Mouse (Mus musculus): ENCODE results near the gene Asxl1. TPM values are rescaled to one million over a fixed set of nuclear protein-coding genes. Genes with fewer than 3 reads are reported as not detected.
A peak's percentile ranks its signal among the peaks of the same experiment; 100 is the strongest.

The Asxl1 gene
- polyA plus RNA-seq, 1 experiment from 2014 or later: 26.0 TPM

- Histone ChIP-seq H3K9ac (no peak overlapping the region), H3K9me3 (ENCODE audit: low read depth, low read length) (no peaks in the 10 kb centered on the region), H3K27ac (ENCODE audit: low read depth) (no peak overlapping the region; the same call in 1 of the 2 replicates), H3K4me2 (no peak overlapping the region), H3K27me3 (ENCODE audit: insufficient read depth, low read length) (no peaks in the 10 kb centered on the region), H3K4me1 (ENCODE audit: insufficient read depth) (peaks cover 15% of the 10 kb centered on the region), H3K4me3 (ENCODE audit: low read depth, low read length) (no peak overlapping the region), H3K36me3 (ENCODE audit: insufficient read depth) (peaks cover 41% of the 10 kb centered on the region)
- DNase-seq (no peak), ATAC-seq (ENCODE audit: insufficient read depth) (no peak)
- no peak for TF ChIP-seq CTCF (IDR thresholded peaks at IDR 0.05; ENCODE audit: low read depth)
- WGBS: 70% methylated on average over 8 of the region's 8 CpGs
These were observed 78.9 kb downstream of the Asxl1 start for GRCm38 (mm10) chr2:153424557-153424956.

GRCm38 (mm10) chr2:153425124-153425844 lies 79.7 kb downstream of the Asxl1 start:
- no peaks in the 10 kb centered on the region for H3K27me3 ChIP-seq (ENCODE audit: insufficient read depth, low read length)
- H3K36me3 ChIP-seq (ENCODE audit: insufficient read depth): peaks cover 41% of the 10 kb centered on the region
- H3K9me3 ChIP-seq (ENCODE audit: low read depth, low read length): no peaks in the 10 kb centered on the region
- no peak overlapping the region for H3K9ac ChIP-seq
- no peak overlapping the region for H3K4me3 ChIP-seq (ENCODE audit: low read depth, low read length)
- DNase-seq (no peak), ATAC-seq (ENCODE audit: insufficient read depth) (no peak)
- no peak overlapping the region for H3K4me2 ChIP-seq
- peak overlapping the region; percentile 75; the same call in 1 of the 2 replicates for H3K27ac ChIP-seq (ENCODE audit: low read depth)
- TF ChIP-seq CTCF (IDR thresholded peaks at IDR 0.05; ENCODE audit: low read depth): no peak
- H3K4me1 ChIP-seq (ENCODE audit: insufficient read depth): peaks cover 15% of the 10 kb centered on the region
- WGBS: 78% methylated on average over 4 of the region's 4 CpGs

- WGBS: 59% methylated on average over 9 of the region's 9 CpGs
- no peak overlapping the region for H3K4me3 ChIP-seq (ENCODE audit: low read depth, low read length)
- no peaks in the 10 kb centered on the region for H3K9me3 ChIP-seq (ENCODE audit: low read depth, low read length)
- TF ChIP-seq CTCF (IDR thresholded peaks at IDR 0.05; ENCODE audit: low read depth): no peak
- H3K4me1 ChIP-seq (ENCODE audit: insufficient read depth): peaks cover 16% of the 10 kb centered on the region
- DNase-seq: no peak
- no peak for ATAC-seq (ENCODE audit: insufficient read depth)
- H3K4me2 ChIP-seq: no peak overlapping the region
- peak overlapping the region; percentile 75 for H3K27ac ChIP-seq (ENCODE audit: low read depth)
- no peak overlapping the region for H3K9ac ChIP-seq
- no peaks in the 10 kb centered on the region for H3K27me3 ChIP-seq (ENCODE audit: insufficient read depth, low read length)
- H3K36me3 ChIP-seq (ENCODE audit: insufficient read depth): peaks cover 44% of the 10 kb centered on the region
These were observed 80.5 kb downstream of the Asxl1 start for GRCm38 (mm10) chr2:153425998-153426670.

GRCm38 (mm10) chr2:153426931-153427330 lies 81.3 kb downstream of the Asxl1 start:
- H3K4me1 ChIP-seq (ENCODE audit: insufficient read depth): peaks cover 19% of the 10 kb centered on the region
- DNase-seq (peak; percentile 51), ATAC-seq (ENCODE audit: insufficient read depth) (peak; percentile 58)
- no peak for TF ChIP-seq CTCF (IDR thresholded peaks at IDR 0.05; ENCODE audit: low read depth)
- peak overlapping the region; percentile 69 for H3K27ac ChIP-seq (ENCODE audit: low read depth)
- no peaks in the 10 kb centered on the region for H3K27me3 ChIP-seq (ENCODE audit: insufficient read depth, low read length)
- no peak overlapping the region for H3K4me3 ChIP-seq (ENCODE audit: low read depth, low read length)
- H3K9me3 ChIP-seq (ENCODE audit: low read depth, low read length): no peaks in the 10 kb centered on the region
- no peak overlapping the region for H3K4me2 ChIP-seq
- H3K9ac ChIP-seq: no peak overlapping the region
- 16% methylated on average over 2 of the region's 2 CpGs for WGBS
- H3K36me3 ChIP-seq (ENCODE audit: insufficient read depth): peaks cover 52% of the 10 kb centered on the region

GRCm38 (mm10) chr2:153428485-153428884 lies 82.9 kb downstream of the Asxl1 start:
- Histone ChIP-seq H3K36me3 (ENCODE audit: insufficient read depth) (peaks cover 63% of the 10 kb centered on the region), H3K4me1 (ENCODE audit: insufficient read depth) (peaks cover 27% of the 10 kb centered on the region), H3K9ac (no peak overlapping the region), H3K9me3 (ENCODE audit: low read depth, low read length) (no peaks in the 10 kb centered on the region), H3K27ac (ENCODE audit: low read depth) (no peak overlapping the region; the same call in 1 of the 2 replicates), H3K4me2 (no peak overlapping the region), H3K4me3 (ENCODE audit: low read depth, low read length) (no peak overlapping the region), H3K27me3 (ENCODE audit: insufficient read depth, low read length) (no peaks in the 10 kb centered on the region)
- 44% methylated on average over 2 of the region's 2 CpGs for WGBS
- ATAC-seq (ENCODE audit: insufficient read depth) (no peak), DNase-seq (no peak)
- TF ChIP-seq CTCF (IDR thresholded peaks at IDR 0.05; ENCODE audit: low read depth): no peak

DNA sequence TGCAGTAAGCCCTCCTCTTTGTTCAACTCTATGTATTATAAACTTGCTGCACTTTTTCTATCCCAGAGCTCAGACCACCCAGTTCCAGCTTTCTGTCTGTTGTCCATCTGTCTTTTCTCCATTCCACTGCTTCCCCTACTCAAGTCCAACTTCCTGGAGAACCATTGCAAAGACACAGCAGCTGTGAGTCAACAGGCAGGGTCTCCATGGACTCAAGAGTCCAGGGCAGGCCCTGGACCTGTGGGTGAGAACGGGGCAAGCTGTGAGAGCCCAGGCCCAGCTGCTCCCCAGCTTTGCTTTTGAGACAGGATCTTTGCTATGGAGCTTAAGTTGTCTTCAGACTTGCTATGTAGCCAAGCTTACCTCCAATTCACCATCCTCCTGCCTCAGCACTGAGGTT lies 84.9 kb downstream of the Asxl1 start:
- Histone ChIP-seq H3K4me2 (no peak overlapping the region), H3K4me1 (ENCODE audit: insufficient read depth) (peaks cover 42% of the 10 kb centered on the region), H3K27me3 (ENCODE audit: insufficient read depth, low read length) (no peaks in the 10 kb centered on the region), H3K9ac (no peak overlapping the region), H3K9me3 (ENCODE audit: low read depth, low read length) (no peaks in the 10 kb centered on the region), H3K27ac (ENCODE audit: low read depth) (no peak overlapping the region), H3K36me3 (ENCODE audit: insufficient read depth) (peaks cover 59% of the 10 kb centered on the region), H3K4me3 (ENCODE audit: low read depth, low read length) (no peak overlapping the region)
- ATAC-seq (ENCODE audit: insufficient read depth) (no peak), DNase-seq (no peak)
- WGBS: 88% methylated on average over 1 of the region's 1 CpGs
- TF ChIP-seq CTCF (IDR thresholded peaks at IDR 0.05; ENCODE audit: low read depth): no peak

DNA sequence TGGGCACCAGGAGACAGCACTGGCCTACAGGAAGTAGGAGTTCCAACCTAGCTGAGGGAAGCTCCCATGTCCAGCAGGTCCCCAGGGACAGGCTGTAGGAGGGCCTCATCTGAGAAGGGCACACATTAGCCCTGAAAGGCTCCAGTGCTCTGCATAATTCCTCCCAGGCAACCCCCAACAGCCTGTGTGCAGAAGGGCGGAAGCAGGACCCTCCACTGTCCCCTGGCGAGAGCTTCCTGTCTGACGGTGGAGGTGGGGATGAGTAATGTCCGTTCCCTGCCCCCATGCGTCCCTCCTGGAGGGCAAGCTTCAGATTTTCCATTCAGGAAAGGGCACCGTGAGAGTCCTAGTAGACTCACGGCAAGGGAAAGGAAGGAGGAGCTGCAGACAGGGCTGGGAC lies 86.9 kb downstream of the Asxl1 start:
- Histone ChIP-seq H3K4me2 (peak overlapping the region; percentile 8; the same call in 1 of the 2 replicates), H3K27ac (ENCODE audit: low read depth) (peak overlapping the region; percentile 77), H3K27me3 (ENCODE audit: insufficient read depth, low read length) (no peaks in the 10 kb centered on the region), H3K4me3 (ENCODE audit: low read depth, low read length) (no peak overlapping the region), H3K4me1 (ENCODE audit: insufficient read depth) (peaks cover 51% of the 10 kb centered on the region), H3K9me3 (ENCODE audit: low read depth, low read length) (no peaks in the 10 kb centered on the region), H3K36me3 (ENCODE audit: insufficient read depth) (peaks cover 63% of the 10 kb centered on the region), H3K9ac (no peak overlapping the region)
- 24% methylated on average over 7 of the region's 7 CpGs for WGBS
- no peak for TF ChIP-seq CTCF (IDR thresholded peaks at IDR 0.05; ENCODE audit: low read depth)
- peak; percentile 68 for DNase-seq
- ATAC-seq (ENCODE audit: insufficient read depth): no peak

Measured in lung, embryonic 14.5 days (tissue).